18 mouse cellular contexts compared by ENCODE assay signal in genomic region chr12:96453374-96453773, GRCm38 (mm10).
DNase-seq lines count a peak whose midpoint lies in the region; ATAC-seq and TF ChIP-seq lines count a peak whose summit lies in the region.
"Had no signal": no experiment of that assay in that cellular context is flagged by ENCODE, and none has a peak within 500 bp of the region (broad histone marks: within the 10 kb centered on the region; RNA-seq: fewer than 3 reads in every experiment).

No protein-coding gene starts in this region.

- no peak overlapping the region for H3K9ac ChIP-seq in kidney, postnatal 0 days (ENCODE audit: low read depth, low read length)
- no peak overlapping the region for H3K9ac ChIP-seq in midbrain, embryonic 11.5 days (ENCODE audit: low read length)
- no peak overlapping the region for H3K9ac ChIP-seq in midbrain, postnatal 0 days (replicated peaks; ENCODE audit: low read length, poor library complexity, severe bottlenecking)
- H3K9ac ChIP-seq: heart, embryonic 12.5 days; limb, embryonic 12.5 days; liver, postnatal 0 days; midbrain, embryonic 15.5 days had no signal

- no peaks in the 10 kb centered on the region for H3K36me3 ChIP-seq in kidney, postnatal 0 days (ENCODE audit: insufficient read depth, low read length)
- no peaks in the 10 kb centered on the region for H3K36me3 ChIP-seq in midbrain, embryonic 11.5 days (ENCODE audit: control insufficient read depth, insufficient read depth, low read length)
- H3K36me3 ChIP-seq in midbrain, postnatal 0 days (ENCODE audit: insufficient read depth, low read length) = no peaks in the 10 kb centered on the region
- H3K36me3 ChIP-seq: G1E; heart, embryonic 12.5 days; limb, embryonic 12.5 days; midbrain, embryonic 15.5 days had no signal

- no peaks in the 10 kb centered on the region for H3K9me3 ChIP-seq in kidney, postnatal 0 days (replicated peaks; ENCODE audit: low read length)
- H3K9me3 ChIP-seq in midbrain, embryonic 11.5 days (ENCODE audit: control insufficient read depth, low read length) = no peaks in the 10 kb centered on the region
- H3K9me3 ChIP-seq in midbrain, postnatal 0 days (ENCODE audit: low read length) = no peaks in the 10 kb centered on the region
- H3K9me3 ChIP-seq: G1E; heart, embryonic 12.5 days; limb, embryonic 12.5 days; midbrain, embryonic 15.5 days had no signal

- DNase-seq in kidney, postnatal 0 days (ENCODE audit: low spot score) = peak; percentile 88
- no peak for DNase-seq in kidney, adult 8-10 months
- DNase-seq in midbrain, embryonic 11.5 days (ENCODE audit: low spot score, missing footprints) = no peak
- DNase-seq in midbrain, postnatal 0 days (ENCODE audit: low spot score) = no peak
- DNase-seq in embryo, embryonic 11.5 days (ENCODE audit: low read depth, low spot score) = peak; percentile 2
- peak; percentile 1 for DNase-seq in lung, postnatal 14 days
- no peak for DNase-seq in urinary bladder, postnatal 36 days (ENCODE audit: low spot score in 2 of 2)
- DNase-seq: adrenal gland, postnatal 14 days; cerebellum, postnatal 25 days; heart, postnatal 4 days; liver, postnatal 0 days; thymus, adult 18-20 months had no signal

- no peak overlapping the region for H3K27ac ChIP-seq in kidney, postnatal 0 days
- no peak overlapping the region for H3K27ac ChIP-seq in midbrain, embryonic 11.5 days (ENCODE audit: low read depth, low read length)
- no peak overlapping the region for H3K27ac ChIP-seq in midbrain, postnatal 0 days (ENCODE audit: low read depth, low read length)
- H3K27ac ChIP-seq: limb, embryonic 12.5 days; midbrain, embryonic 15.5 days had no signal

- WGBS in kidney, postnatal 0 days = 22% methylated on average over 3 of the region's 3 CpGs
- WGBS in midbrain, embryonic 11.5 days = 9% methylated on average over 3 of the region's 3 CpGs
- 24% methylated on average over 3 of the region's 3 CpGs for WGBS in midbrain, postnatal 0 days

- H3K4me1 ChIP-seq in kidney, postnatal 0 days (replicated peaks; ENCODE audit: insufficient read depth, low read length) = no peaks in the 10 kb centered on the region
- 0 out of 2 replicates have a peak, but pooled peaks cover 3% of the 10 kb centered on the region for H3K4me1 ChIP-seq in midbrain, embryonic 11.5 days (ENCODE audit: control insufficient read depth, insufficient read depth, low read length)
- H3K4me1 ChIP-seq in midbrain, postnatal 0 days (ENCODE audit: insufficient read depth, low read length) = no peaks in the 10 kb centered on the region
- H3K4me1 ChIP-seq: heart, embryonic 12.5 days; limb, embryonic 12.5 days; midbrain, embryonic 15.5 days had no signal

- 0 out of 2 replicates have a peak, but pooled peaks have one; percentile 43 for ATAC-seq in kidney, postnatal 0 days (replicated peaks; ENCODE audit: low FRiP score, low read depth)
- peak; percentile 46; the same call in 1 of the 2 replicates for ATAC-seq in midbrain, embryonic 11.5 days (ENCODE audit: low FRiP score)
- ATAC-seq in midbrain, postnatal 0 days (ENCODE audit: low FRiP score) = no peak
- ATAC-seq: intestine, postnatal 0 days; liver, postnatal 0 days; midbrain, embryonic 15.5 days had no signal

- no peak overlapping the region for H3K4me3 ChIP-seq in kidney, postnatal 0 days (replicated peaks; ENCODE audit: low read depth, low read length)
- H3K4me3 ChIP-seq in midbrain, embryonic 11.5 days (ENCODE audit: low read depth, low read length) = no peak overlapping the region
- H3K4me3 ChIP-seq in midbrain, postnatal 0 days (ENCODE audit: low read depth, low read length) = no peak overlapping the region
- H3K4me3 ChIP-seq: erythroblast, embryonic 14.5 days; heart, embryonic 12.5 days; limb, embryonic 12.5 days; midbrain, embryonic 15.5 days had no signal

- H3K4me2 ChIP-seq in kidney, postnatal 0 days (ENCODE audit: low read length) = no peak overlapping the region
- H3K4me2 ChIP-seq in midbrain, embryonic 11.5 days = no peak overlapping the region
- H3K4me2 ChIP-seq in midbrain, postnatal 0 days (ENCODE audit: low read depth, low read length, poor library complexity, severe bottlenecking) = no peak overlapping the region
- H3K4me2 ChIP-seq: heart, embryonic 12.5 days; limb, embryonic 12.5 days; midbrain, embryonic 15.5 days had no signal

- no peaks in the 10 kb centered on the region for H3K27me3 ChIP-seq in kidney, postnatal 0 days (ENCODE audit: insufficient read depth, low read length)
- no peaks in the 10 kb centered on the region for H3K27me3 ChIP-seq in midbrain, embryonic 11.5 days (ENCODE audit: control insufficient read depth, insufficient read depth, low read length)
- no peaks in the 10 kb centered on the region for H3K27me3 ChIP-seq in midbrain, postnatal 0 days (ENCODE audit: insufficient read depth, low read length)
- H3K27me3 ChIP-seq: heart, embryonic 12.5 days; limb, embryonic 12.5 days; midbrain, embryonic 15.5 days had no signal

- no peak for TF ChIP-seq CTCF in kidney, postnatal 0 days (IDR thresholded peaks at IDR 0.05; ENCODE audit: low read depth)
- no peak for TF ChIP-seq CTCF in midbrain, postnatal 0 days (IDR thresholded peaks at IDR 0.05)

Comparison
In these comparisons a context has a peak if more than half of its experiments do, and no peak if none do; other contexts are left out.
1. DNase-seq: peak in kidney, postnatal 0 days (single experiment), embryo, embryonic 11.5 days (single experiment) and lung, postnatal 14 days (single experiment); none in kidney, adult 8-10 months (0 of 2), midbrain, embryonic 11.5 days (single experiment), midbrain, postnatal 0 days (single experiment) and urinary bladder, postnatal 36 days (0 of 2).